Mouse (Mus musculus) forebrain, embryonic 11.5 days (tissue): ENCODE results near the gene Dpysl4. TPM values are rescaled to one million over a fixed set of nuclear protein-coding genes. Genes with fewer than 3 reads are reported as not detected.

Experiments used
- ATAC-seq: fragments of 200-750 bp; cut with Nextera tagmentation; replicated peaks from 2 replicates; pipeline ENCODE4 v1.8.0; 2017; ENCODE audit warnings: moderate TSS enrichment; ENCODE audit not compliant: low FRiP score
- DNase-seq: peaks from one replicate; pipeline ENCODE4 v3.0.0-alpha.2; 2017; ENCODE audit warnings: low spot score
- H3K27ac ChIP-seq: fragments of 300-500 bp; sonication (generic); 2 replicates; pipeline ENCODE4 v1.5.1; 2014; ENCODE audit warnings: low read depth, low read length
- H3K27me3 ChIP-seq: fragments of 300-500 bp; sonication (generic); 2 replicates; pipeline ENCODE4 v1.6.1; 2014; ENCODE audit warnings: mild to moderate bottlenecking, low read length, mixed read lengths; ENCODE audit not compliant: control insufficient read depth, insufficient read depth
- H3K36me3 ChIP-seq: fragments of 300-500 bp; sonication (generic); 2 replicates; pipeline ENCODE4 v1.6.1; 2014; ENCODE audit warnings: mild to moderate bottlenecking, low read length, moderate library complexity, mixed read lengths; ENCODE audit not compliant: control insufficient read depth, insufficient read depth
- H3K4me1 ChIP-seq: fragments of 300-500 bp; sonication (generic); replicated peaks from 2 replicates; pipeline ENCODE4 v1.6.1; 2014; ENCODE audit warnings: low read length, mixed read lengths; ENCODE audit not compliant: control insufficient read depth, insufficient read depth
- H3K4me2 ChIP-seq: fragments of 300-500 bp; sonication (generic); 2 replicates; pipeline ENCODE4 v1.6.1; 2014; ENCODE audit warnings: low read depth, mild to moderate bottlenecking, low read length, moderate library complexity, mixed read lengths; ENCODE audit not compliant: severe bottlenecking
- H3K4me3 ChIP-seq: fragments of 300-500 bp; sonication (generic); 2 replicates; pipeline ENCODE4 v1.5.1; 2014; ENCODE audit warnings: low read depth, low read length
- H3K9ac ChIP-seq: fragments of 300-500 bp; sonication (generic); 2 replicates; pipeline ENCODE4 v1.6.1; 2014; ENCODE audit warnings: low read length
- H3K9me3 ChIP-seq: fragments of 300-500 bp; sonication (generic); 2 replicates; pipeline ENCODE4 v1.6.1; 2016; ENCODE audit warnings: low read length, mixed read lengths; ENCODE audit not compliant: control insufficient read depth
- WGBS: fragments of 180-500 bp; shearing (Covaris S2); extraction: QIAGEN DNeasy Blood & Tissue Kit; methylation state at CpG from one replicate; pipeline ENCODE4 v1.1.7; 2014; 5-methylcytosine and 5-hydroxymethylcytosine counted together
- polyA plus RNA-seq: library from polyadenylated mRNA; unstranded; fragments of >200 nt; fragmentation: Nextera tagmentation; extraction: Ambion mirVana; gene quantifications from 2 replicates; pipeline ENCODE4 v1.2.1, GENCODE M21; 2014

Dpysl4 gene
- polyA plus RNA-seq, 1 experiment from 2014 or later, result 125 TPM

DNA sequence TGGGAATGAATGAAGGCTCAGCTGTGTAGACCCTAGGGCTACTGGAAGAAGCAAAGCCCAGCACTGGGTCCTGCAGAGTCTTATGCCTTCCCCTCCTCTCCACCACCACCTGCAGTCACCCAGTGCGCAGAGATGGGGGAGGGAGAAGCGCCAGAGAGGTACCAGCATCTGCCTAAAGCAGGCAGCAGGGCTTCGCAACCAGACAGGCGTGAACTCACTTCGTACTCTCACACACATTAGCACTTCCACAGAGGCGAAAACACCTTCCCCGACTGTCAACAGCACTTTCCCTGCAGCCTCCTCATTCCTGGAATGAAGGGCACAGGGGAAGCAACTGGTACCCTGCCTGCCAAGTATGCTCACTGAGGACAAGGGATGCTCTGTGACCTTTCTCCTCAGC is 63.6 kb downstream of the Dpysl4 start:
- Histone ChIP-seq H3K9ac (no peak overlapping the region), H3K4me2 (no peak overlapping the region), H3K9me3 (no peaks in the 10 kb centered on the region), H3K4me3 (no peak overlapping the region), H3K4me1 (peaks cover 11% of the 10 kb centered on the region), H3K27ac (no peak overlapping the region), H3K36me3 (no peaks in the 10 kb centered on the region), H3K27me3 (no peaks in the 10 kb centered on the region)
- 27% methylated on average over 6 of the region's 7 CpGs for WGBS
- DNase-seq (no peak), ATAC-seq (no peak)

DNA sequence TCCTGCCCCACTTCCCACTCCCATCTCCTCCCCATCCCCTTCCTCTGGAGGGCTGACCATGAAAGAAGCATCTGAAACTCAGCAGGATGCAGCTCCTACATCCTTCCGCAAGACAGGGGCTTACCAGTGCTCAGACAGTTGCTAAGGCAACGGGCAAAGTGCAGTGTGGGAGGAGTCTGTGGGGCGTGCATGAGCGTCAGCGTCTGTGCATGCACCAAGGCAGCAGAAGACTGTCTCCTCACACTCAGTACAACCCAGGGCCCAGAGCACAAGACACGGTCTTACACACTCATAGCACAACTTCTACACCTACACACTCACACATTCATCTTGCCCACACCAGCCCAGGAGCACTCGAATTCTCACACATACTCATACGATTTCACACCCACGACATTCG is 65.3 kb downstream of the Dpysl4 start:
- Histone ChIP-seq H3K4me3 (no peak overlapping the region), H3K9ac (no peak overlapping the region), H3K9me3 (no peaks in the 10 kb centered on the region), H3K36me3 (no peaks in the 10 kb centered on the region), H3K4me1 (peaks cover 7% of the 10 kb centered on the region), H3K27me3 (no peaks in the 10 kb centered on the region), H3K4me2 (0 out of 2 replicates have a peak overlapping the region, but pooled peaks have one; percentile 19), H3K27ac (no peak overlapping the region)
- peak; percentile 78 for DNase-seq
- WGBS, result 35% methylated on average over 10 of the region's 10 CpGs
- ATAC-seq, result peak; percentile 91

Other genes with a start within 250 kb of the Dpysl4 start
- gene Ppp2r2d, start 239.9 kb upstream of the Dpysl4 start, polyA plus RNA-seq, result 72.9 and 73.9 TPM in 2 replicates
- gene Mapk1ip1, start 239.7 kb upstream of the Dpysl4 start, polyA plus RNA-seq, result 13.0 and 14.7 TPM in 2 replicates
- 85.4 and 96.4 TPM in 2 replicates for gene Bnip3, start 176.5 kb upstream of the Dpysl4 start, polyA plus RNA-seq
- gene Jakmip3, start 145.3 kb upstream of the Dpysl4 start, polyA plus RNA-seq, result 0.55 and 0.83 TPM in 2 replicates
- 6.3 and 6.7 TPM in 2 replicates for gene Lrrc27, start 127.0 kb downstream of the Dpysl4 start, polyA plus RNA-seq
- gene Stk32c, start 127.3 kb downstream of the Dpysl4 start, polyA plus RNA-seq, result 0.16 and 0.36 TPM in 2 replicates
- gene Pwwp2b, start 162.5 kb downstream of the Dpysl4 start, polyA plus RNA-seq, result 3.6 and 4.2 TPM in 2 replicates